Mouse (Mus musculus) adrenal gland, adult 10 weeks (tissue): ENCODE measurements around the gene Lama4. TPM values are rescaled to one million over a fixed set of nuclear protein-coding genes. Genes with fewer than 3 reads are reported as not detected.

Source experiments
- polyA plus RNA-seq: library from polyadenylated mRNA; stranded (reverse); fragments of 350-450 nt; fragmentation: Illumina TruSeq; extraction: RNeasy Lipid Tissue Mini Kit (QIAGEN cat#74804); gene quantifications from one replicate; pipeline ENCODE4 v1.2.3, GENCODE M21; 2014; ENCODE audit warnings: low read depth, low replicate concordance

Lama4 gene
- polyA plus RNA-seq: 27.8 TPM

DNA sequence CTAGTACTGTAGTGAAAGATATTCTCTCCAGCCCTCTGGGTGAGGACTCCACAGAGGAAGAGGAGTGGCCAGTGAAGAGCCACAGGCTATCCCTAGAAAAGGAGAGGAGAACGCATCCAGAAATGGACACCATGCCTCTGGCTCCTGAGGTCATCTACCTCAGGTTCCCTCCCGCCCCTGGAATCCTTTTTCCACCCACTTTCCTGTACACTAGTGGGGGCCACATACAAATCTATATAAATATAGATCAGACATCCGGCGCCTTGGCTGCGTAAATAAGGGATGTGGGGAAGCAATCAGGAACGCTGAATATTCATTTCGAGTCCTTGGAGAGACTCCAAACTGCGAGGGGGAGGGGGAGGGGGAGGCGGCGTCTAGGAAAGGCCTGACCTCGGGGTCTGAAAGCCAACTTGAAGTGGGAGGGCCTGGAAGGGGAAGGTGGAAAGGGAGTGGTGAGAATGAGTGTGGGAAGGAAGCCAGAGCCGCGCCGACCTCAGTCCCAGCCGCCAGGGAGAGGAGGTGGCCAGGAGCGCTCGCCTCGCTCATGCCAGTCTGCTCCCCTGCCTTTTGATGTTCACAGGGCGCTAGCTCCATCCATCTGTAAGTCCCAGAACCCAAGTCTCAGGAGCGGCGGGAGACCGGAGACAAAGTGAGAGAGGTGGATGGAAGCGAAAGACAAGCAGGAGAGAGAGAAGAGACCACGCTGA lies at the start of gene Lama4:
TSS of gene Lama4 (plus strand) at position 441 of the 707 bp plus-strand sequence.

GRCm38 (mm10) chr10:39133462-39134310 lies 168.4 kb downstream of the Lama4 start, which contains the start of the genes Fam229b and Tube1:
Gene Fam229b, minus strand, starts transcription at chr10:39133914.
Gene Tube1, plus strand, starts transcription at chr10:39133976.

Other genes starting within 250 kb of the Lama4 start
- not detected for gene Rfpl4b, start 143.7 kb upstream of the Lama4 start, polyA plus RNA-seq
- 7.6 TPM for gene Fam229b, start 168.4 kb downstream of the Lama4 start, polyA plus RNA-seq
- gene Tube1, start 168.5 kb downstream of the Lama4 start, polyA plus RNA-seq: 0.82 TPM
- not detected for gene Ccn6, start 198.3 kb downstream of the Lama4 start, polyA plus RNA-seq